Mouse (Mus musculus) neural tube, embryonic 15.5 days (tissue): ENCODE results near the gene Gnptab. TPM values are rescaled to one million over a fixed set of nuclear protein-coding genes. Genes with fewer than 3 reads are reported as not detected.

Experiments
- ATAC-seq: fragments of 200-750 bp; cut with Nextera tagmentation; 2 replicates; pipeline ENCODE4 v1.8.0; 2017; ENCODE audit warnings: mild to moderate bottlenecking, moderate TSS enrichment, moderate library complexity; ENCODE audit not compliant: low FRiP score
- H3K27ac ChIP-seq: fragments of 300-500 bp; sonication (generic); replicated peaks from 2 replicates; pipeline ENCODE4 v1.5.1; 2015; ENCODE audit warnings: mild to moderate bottlenecking, inconsistent platforms
- H3K27me3 ChIP-seq: fragments of 300-500 bp; sonication (generic); replicated peaks from 2 replicates; pipeline ENCODE4 v1.6.1; 2015; ENCODE audit warnings: inconsistent platforms
- H3K36me3 ChIP-seq: fragments of 300-500 bp; sonication (generic); 2 replicates; pipeline ENCODE4 v1.6.1; 2015; ENCODE audit warnings: inconsistent platforms
- H3K4me1 ChIP-seq: fragments of 300-500 bp; sonication (generic); 2 replicates; pipeline ENCODE4 v1.6.1; 2015; ENCODE audit warnings: inconsistent platforms
- H3K4me2 ChIP-seq: fragments of 300-500 bp; sonication (generic); 2 replicates; pipeline ENCODE4 v1.6.1; 2015; ENCODE audit warnings: inconsistent platforms, mild to moderate bottlenecking, moderate library complexity
- H3K4me3 ChIP-seq: fragments of 300-500 bp; sonication (generic); replicated peaks from 2 replicates; pipeline ENCODE4 v1.5.1; 2015; ENCODE audit warnings: mild to moderate bottlenecking, inconsistent platforms
- H3K9ac ChIP-seq: fragments of 300-500 bp; sonication (generic); replicated peaks from 2 replicates; pipeline ENCODE4 v1.6.1; 2015; ENCODE audit warnings: mild to moderate bottlenecking, inconsistent platforms
- H3K9me3 ChIP-seq: fragments of 300-500 bp; sonication (generic); replicated peaks from 2 replicates; pipeline ENCODE4 v1.6.1; 2016; ENCODE audit warnings: inconsistent platforms
- WGBS: fragments of 180-500 bp; shearing (Covaris S2); methylation state at CpG from one replicate; pipeline ENCODE4 v1.1.7; 2015; ENCODE audit warnings: mixed read lengths; 5-methylcytosine and 5-hydroxymethylcytosine counted together
- polyA plus RNA-seq: library from polyadenylated mRNA; unstranded; fragments of >200 nt; fragmentation: Nextera tagmentation; extraction: Ambion mirVana; gene quantifications from 2 replicates; pipeline ENCODE4 v1.2.1, GENCODE M21; 2015

The Gnptab gene
- polyA plus RNA-seq, 1 experiment from 2014 or later: 19.6 TPM

DNA sequence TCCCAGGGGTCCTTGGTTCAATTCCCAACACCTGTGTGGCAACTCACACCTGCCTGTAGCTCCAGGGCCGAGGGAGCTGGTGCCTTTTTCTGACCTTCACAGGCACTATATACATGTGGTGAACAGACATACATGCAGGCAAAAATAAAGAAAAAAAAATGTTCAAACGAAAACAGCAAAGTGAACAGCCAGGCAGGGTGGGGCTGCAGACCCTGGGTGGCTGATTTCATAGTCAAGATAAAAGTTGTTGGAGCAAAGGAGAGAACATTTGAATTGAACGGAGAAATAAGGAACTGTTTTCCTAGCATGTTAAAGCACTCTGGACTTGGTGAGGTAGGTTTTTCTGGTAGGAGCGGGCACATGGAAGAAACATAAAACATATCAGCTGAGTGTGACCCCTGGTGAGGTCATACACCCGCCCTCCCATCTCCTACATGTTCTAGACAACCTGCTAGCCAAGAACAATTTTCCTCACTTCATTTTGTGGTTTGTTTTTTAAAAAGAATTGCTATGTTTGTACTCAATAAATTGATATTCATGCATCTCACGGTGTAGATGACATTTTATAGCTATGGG, 19.8 kb downstream of the Gnptab start:
- Histone ChIP-seq H3K9ac (no peak overlapping the region), H3K4me3 (no peak overlapping the region), H3K27ac (no peak overlapping the region), H3K4me2 (no peak overlapping the region), H3K36me3 (peaks cover 3% of the 10 kb centered on the region; the same call in 1 of the 2 replicates), H3K27me3 (no peaks in the 10 kb centered on the region), H3K9me3 (no peaks in the 10 kb centered on the region), H3K4me1 (no peaks in the 10 kb centered on the region)
- ATAC-seq: no peak
- 88% methylated on average over 6 of the region's 6 CpGs for WGBS

- H3K27me3 ChIP-seq: no peaks in the 10 kb centered on the region
- H3K9ac ChIP-seq: no peak overlapping the region
- H3K9me3 ChIP-seq: no peaks in the 10 kb centered on the region
- peaks cover 3% of the 10 kb centered on the region; the same call in 1 of the 2 replicates for H3K36me3 ChIP-seq
- H3K4me3 ChIP-seq: no peak overlapping the region
- H3K4me1 ChIP-seq: no peaks in the 10 kb centered on the region
- WGBS: 96% methylated on average over 5 of the region's 5 CpGs
- no peak overlapping the region for H3K27ac ChIP-seq
- no peak overlapping the region for H3K4me2 ChIP-seq
- no peak for ATAC-seq
These were observed 20.3 kb downstream of the Gnptab start for GRCm38 (mm10) chr10:88399271-88399670.

DNA sequence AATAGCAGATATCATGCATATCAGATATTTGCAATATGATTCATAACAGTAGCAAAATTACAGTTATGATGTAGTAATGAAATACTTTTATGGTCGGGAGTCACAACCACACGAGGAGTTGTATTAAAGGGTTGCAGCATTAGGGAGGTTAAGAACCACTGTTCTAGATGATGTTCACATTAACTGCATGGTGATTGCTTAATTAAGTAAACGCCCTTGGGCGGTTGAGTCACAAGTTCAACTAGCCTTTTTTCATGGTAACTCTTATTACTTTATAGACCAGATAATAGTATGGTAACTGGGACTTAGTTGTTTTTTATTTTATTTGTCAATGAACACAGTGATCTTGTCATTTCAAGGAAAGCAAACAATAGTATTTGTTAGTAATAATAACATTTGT, 24.1 kb downstream of the Gnptab start:
- ATAC-seq: no peak
- peaks cover 3% of the 10 kb centered on the region; the same call in 1 of the 2 replicates for H3K36me3 ChIP-seq
- WGBS: 92% methylated on average over 4 of the region's 4 CpGs
- H3K9ac ChIP-seq: no peak overlapping the region
- H3K4me2 ChIP-seq: no peak overlapping the region
- no peaks in the 10 kb centered on the region for H3K4me1 ChIP-seq
- no peaks in the 10 kb centered on the region for H3K27me3 ChIP-seq
- H3K4me3 ChIP-seq: no peak overlapping the region
- no peak overlapping the region for H3K27ac ChIP-seq
- no peaks in the 10 kb centered on the region for H3K9me3 ChIP-seq

DNA sequence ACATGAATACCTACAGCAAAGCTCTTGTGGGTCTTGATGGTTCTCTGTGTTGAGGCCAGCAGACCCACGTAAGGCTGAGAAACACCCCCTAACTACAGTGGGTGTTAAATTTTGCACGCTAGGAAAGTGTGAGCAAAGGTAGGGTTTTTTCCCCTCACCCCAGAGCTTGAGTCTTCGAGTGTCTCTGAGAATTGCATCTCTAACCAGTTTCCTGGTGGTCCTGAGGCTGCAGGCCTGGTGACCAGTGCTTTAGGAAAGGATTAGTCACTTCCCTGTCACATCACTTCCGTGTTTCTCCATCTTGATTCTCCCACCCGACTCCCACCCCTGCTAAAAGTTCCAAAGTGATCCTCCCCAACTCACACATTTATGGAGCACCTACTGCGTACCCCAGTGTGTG, 25.3 kb downstream of the Gnptab start:
- Histone ChIP-seq H3K9me3 (no peaks in the 10 kb centered on the region), H3K4me3 (no peak overlapping the region), H3K36me3 (peaks cover 3% of the 10 kb centered on the region; the same call in 1 of the 2 replicates), H3K4me2 (no peak overlapping the region), H3K27me3 (no peaks in the 10 kb centered on the region), H3K4me1 (no peaks in the 10 kb centered on the region), H3K27ac (no peak overlapping the region), H3K9ac (no peak overlapping the region)
- no peak for ATAC-seq
- 87% methylated on average over 6 of the region's 6 CpGs for WGBS

- ATAC-seq: no peak
- H3K27me3 ChIP-seq: no peaks in the 10 kb centered on the region
- no peaks in the 10 kb centered on the region for H3K4me1 ChIP-seq
- no peak overlapping the region for H3K4me2 ChIP-seq
- WGBS: 56% methylated on average over 7 of the region's 7 CpGs
- H3K9me3 ChIP-seq: no peaks in the 10 kb centered on the region
- H3K36me3 ChIP-seq: peaks cover 3% of the 10 kb centered on the region; the same call in 1 of the 2 replicates
- H3K4me3 ChIP-seq: no peak overlapping the region
- H3K27ac ChIP-seq: no peak overlapping the region
- H3K9ac ChIP-seq: no peak overlapping the region
These were observed 26.9 kb downstream of the Gnptab start for GRCm38 (mm10) chr10:88405812-88406211.

DNA sequence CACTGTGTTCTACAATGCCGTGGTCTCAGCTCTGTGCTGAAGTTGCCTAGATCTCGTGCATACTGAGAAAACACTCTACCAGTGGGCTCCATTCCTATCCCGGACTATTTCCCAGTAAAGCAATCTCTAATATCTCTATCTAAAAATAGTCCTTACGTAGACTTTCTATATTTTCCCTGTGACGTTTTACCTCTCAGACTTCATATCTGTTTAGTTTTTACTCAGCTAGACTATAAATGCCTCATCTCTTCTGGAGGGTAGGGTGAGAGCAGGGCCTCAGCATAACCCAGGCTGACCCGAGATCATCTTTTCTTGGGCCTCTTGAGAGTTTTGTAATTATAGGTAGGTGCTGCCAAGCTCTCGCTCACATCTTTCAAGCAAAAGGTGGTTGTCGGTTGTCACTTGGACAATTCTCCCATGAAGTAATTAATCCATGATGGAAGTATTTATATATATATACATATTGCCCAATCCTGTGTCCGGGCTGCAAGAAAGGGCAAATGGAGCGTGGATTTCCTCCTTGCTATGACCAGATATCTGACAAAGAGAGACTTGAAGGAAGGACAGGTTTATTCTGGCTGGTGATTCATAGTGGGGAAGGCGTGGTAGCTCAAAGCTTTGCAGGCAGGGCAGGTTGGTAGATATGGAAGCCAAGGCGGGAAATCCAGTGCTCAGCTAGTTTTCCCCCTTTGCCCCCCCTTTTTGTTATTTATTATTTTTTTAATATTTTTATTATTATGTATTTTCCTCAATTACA, 29.1 kb downstream of the Gnptab start:
- Histone ChIP-seq H3K9me3 (no peaks in the 10 kb centered on the region), H3K4me3 (no peak overlapping the region), H3K27ac (no peak overlapping the region), H3K9ac (no peak overlapping the region), H3K4me1 (0 out of 2 replicates have a peak, but pooled peaks cover 6% of the 10 kb centered on the region), H3K4me2 (no peak overlapping the region), H3K27me3 (no peaks in the 10 kb centered on the region), H3K36me3 (no peaks in the 10 kb centered on the region; the same call in 1 of the 2 replicates)
- 95% methylated on average over 12 of the region's 12 CpGs for WGBS
- ATAC-seq: no peak

DNA sequence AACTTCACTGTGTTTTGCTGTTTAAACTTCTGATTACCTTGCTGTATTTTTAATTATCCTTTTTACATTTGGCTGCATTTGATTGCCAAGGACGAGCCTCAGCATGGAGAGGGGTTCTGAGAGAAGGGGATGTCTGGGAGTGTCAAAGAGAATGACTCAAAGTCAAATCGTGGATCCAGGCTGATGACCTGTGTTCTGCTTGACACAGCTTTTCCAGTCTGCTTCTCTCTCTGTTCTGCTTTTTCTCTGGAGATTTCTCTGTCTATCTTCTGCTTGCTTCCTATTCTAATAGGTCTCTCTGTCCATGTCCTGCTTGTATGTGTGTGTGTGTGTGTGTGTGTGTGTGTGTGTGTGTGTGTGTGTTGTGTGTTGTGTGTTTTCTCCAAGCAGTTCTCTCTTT, 30.8 kb downstream of the Gnptab start:
- no peaks in the 10 kb centered on the region for H3K27me3 ChIP-seq
- 0 out of 2 replicates have a peak, but pooled peaks cover 6% of the 10 kb centered on the region for H3K4me1 ChIP-seq
- H3K9ac ChIP-seq: no peak overlapping the region
- peaks cover 5% of the 10 kb centered on the region; the same call in 1 of the 2 replicates for H3K36me3 ChIP-seq
- H3K4me2 ChIP-seq: no peak overlapping the region
- no peak overlapping the region for H3K4me3 ChIP-seq
- WGBS: 56% methylated on average over 2 of the region's 2 CpGs
- no peaks in the 10 kb centered on the region for H3K9me3 ChIP-seq
- ATAC-seq: no peak
- no peak overlapping the region for H3K27ac ChIP-seq

DNA sequence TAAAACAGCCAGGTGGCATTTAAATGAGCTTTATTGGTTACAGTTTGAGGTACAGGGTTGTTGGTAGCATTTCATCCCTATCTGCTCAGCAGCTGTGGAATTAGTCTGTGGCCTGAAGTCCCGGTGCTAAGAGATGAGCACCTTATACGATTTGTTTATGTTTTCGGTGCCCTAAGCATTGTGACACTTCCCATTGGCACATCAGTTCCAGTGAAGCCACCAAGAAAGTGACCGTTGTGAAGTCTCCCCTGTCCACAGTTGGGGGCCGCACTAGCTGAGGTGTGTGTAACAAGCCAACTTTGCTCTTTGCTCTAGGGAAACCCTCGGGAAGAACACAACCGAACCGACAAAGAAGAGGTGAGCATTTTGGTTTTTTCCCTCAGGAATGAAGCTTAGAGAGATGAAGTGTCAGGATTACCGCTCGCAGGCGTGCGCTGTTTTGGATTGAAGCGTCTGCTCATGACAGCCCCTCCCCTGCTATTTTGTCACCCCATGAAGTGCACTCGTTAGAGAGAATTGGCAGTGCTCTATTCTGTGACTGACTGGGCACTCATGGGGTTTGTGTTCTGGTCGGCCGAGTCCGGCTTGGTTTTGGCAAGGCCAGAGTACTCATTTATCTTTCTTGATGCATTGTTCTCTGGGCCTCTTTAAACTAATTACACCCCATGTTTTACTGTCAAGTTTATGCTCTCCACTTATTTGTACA, 33.5 kb downstream of the Gnptab start:
- no peak overlapping the region for H3K4me3 ChIP-seq
- H3K9me3 ChIP-seq: no peaks in the 10 kb centered on the region
- peaks cover 23% of the 10 kb centered on the region for H3K36me3 ChIP-seq
- H3K27me3 ChIP-seq: no peaks in the 10 kb centered on the region
- H3K4me2 ChIP-seq: no peak overlapping the region
- H3K4me1 ChIP-seq: 0 out of 2 replicates have a peak, but pooled peaks cover 6% of the 10 kb centered on the region
- H3K9ac ChIP-seq: no peak overlapping the region
- H3K27ac ChIP-seq: no peak overlapping the region; the same call in 1 of the 2 replicates
- no peak for ATAC-seq
- 47% methylated on average over 17 of the region's 17 CpGs for WGBS

GRCm38 (mm10) chr10:88417686-88418085, 38.8 kb downstream of the Gnptab start:
- ATAC-seq: no peak
- H3K36me3 ChIP-seq: peaks cover 49% of the 10 kb centered on the region
- H3K27ac ChIP-seq: no peak overlapping the region
- no peak overlapping the region for H3K4me3 ChIP-seq
- no peaks in the 10 kb centered on the region for H3K4me1 ChIP-seq
- no peak overlapping the region for H3K4me2 ChIP-seq
- 87% methylated on average over 5 of the region's 5 CpGs for WGBS
- H3K27me3 ChIP-seq: no peaks in the 10 kb centered on the region
- no peak overlapping the region for H3K9ac ChIP-seq
- H3K9me3 ChIP-seq: no peaks in the 10 kb centered on the region

- no peak overlapping the region for H3K9ac ChIP-seq
- no peaks in the 10 kb centered on the region for H3K9me3 ChIP-seq
- ATAC-seq: no peak
- H3K4me3 ChIP-seq: no peak overlapping the region
- no peaks in the 10 kb centered on the region for H3K27me3 ChIP-seq
- peaks cover 43% of the 10 kb centered on the region for H3K36me3 ChIP-seq
- 76% methylated on average over 11 of the region's 11 CpGs for whole genome bisulfite sequencing
- H3K4me1 ChIP-seq: no peaks in the 10 kb centered on the region
- H3K27ac ChIP-seq: no peak overlapping the region
- H3K4me2 ChIP-seq: no peak overlapping the region
These were observed 41.2 kb downstream of the Gnptab start for GRCm38 (mm10) chr10:88420141-88420541.

GRCm38 (mm10) chr10:88420655-88421435, 41.9 kb downstream of the Gnptab start:
- 94% methylated on average over 19 of the region's 19 CpGs for WGBS
- H3K4me2 ChIP-seq: no peak overlapping the region
- H3K27ac ChIP-seq: no peak overlapping the region
- no peaks in the 10 kb centered on the region for H3K4me1 ChIP-seq
- no peak for ATAC-seq
- no peak overlapping the region for H3K4me3 ChIP-seq
- no peaks in the 10 kb centered on the region for H3K9me3 ChIP-seq
- peaks cover 36% of the 10 kb centered on the region for H3K36me3 ChIP-seq
- no peak overlapping the region for H3K9ac ChIP-seq
- H3K27me3 ChIP-seq: no peaks in the 10 kb centered on the region
